Mouse (Mus musculus): Measurements from ENCODE around the gene Eef2. TPM values are rescaled to one million over a fixed set of nuclear protein-coding genes. Genes with fewer than 3 reads are reported as not detected.

The Eef2 gene
- polyA plus RNA-seq, 1 experiment, result 538 TPM

GRCm38 (mm10) chr10:81182336-81183333 lies 6.2 kb downstream of the Eef2 start, which contains the start of gene Dapk3:
TSS of gene Dapk3 (plus strand) at chr10:81183005.
- peak within 1 kb of the TSS; percentile 75 for H3K4me3 ChIP-seq (ENCODE audit: insufficient read depth, low read depth, low read length)
- peak within 1 kb of the TSS; percentile 82 for H3K27ac ChIP-seq (replicated peaks; ENCODE audit: low read depth, low read length)
- no peaks in the 10 kb centered on the region; the same call in 1 of the 2 replicates for H3K4me1 ChIP-seq (ENCODE audit: control insufficient read depth, insufficient read depth, insufficient read length, low read length)

- H3K4me3 ChIP-seq (ENCODE audit: insufficient read depth, low read depth, low read length), result peak within 1 kb of the TSS; percentile 75
- no peaks in the 10 kb centered on the region for H3K4me1 ChIP-seq (ENCODE audit: control insufficient read depth, insufficient read depth, insufficient read length, low read length)
- H3K27ac ChIP-seq (replicated peaks; ENCODE audit: low read depth, low read length), result peak within 1 kb of the TSS; percentile 82
Measured at GRCm38 (mm10) chr10:81183805-81184204, 7.4 kb downstream of the Eef2 start, which contains the start of gene 4930442H23Rik. TSS of gene 4930442H23Rik (minus strand) at chr10:81183849.

GRCm38 (mm10) chr10:81184765-81185164 lies 8.3 kb downstream of the Eef2 start:
- Histone ChIP-seq H3K27ac (replicated peaks; ENCODE audit: low read depth, low read length) (peak overlapping the region; percentile 26; the same call in 1 of the 2 replicates), H3K4me3 (ENCODE audit: insufficient read depth, low read depth, low read length) (no peak overlapping the region), H3K4me1 (ENCODE audit: control insufficient read depth, insufficient read depth, insufficient read length, low read length) (no peaks in the 10 kb centered on the region)

GRCm38 (mm10) chr10:81187161-81187560 lies 10.7 kb downstream of the Eef2 start:
- H3K4me3 ChIP-seq (ENCODE audit: insufficient read depth, low read depth, low read length), result no peak overlapping the region
- no peaks in the 10 kb centered on the region for H3K4me1 ChIP-seq (ENCODE audit: control insufficient read depth, insufficient read depth, insufficient read length, low read length)
- no peak overlapping the region for H3K27ac ChIP-seq (replicated peaks; ENCODE audit: low read depth, low read length)

- Histone ChIP-seq H3K4me1 (ENCODE audit: control insufficient read depth, insufficient read depth, insufficient read length, low read length) (peaks cover 5% of the 10 kb centered on the region), H3K27ac (replicated peaks; ENCODE audit: low read depth, low read length) (no peak overlapping the region), H3K4me3 (ENCODE audit: insufficient read depth, low read depth, low read length) (no peak overlapping the region)
Measured at GRCm38 (mm10) chr10:81189821-81190220, 13.4 kb downstream of the Eef2 start.

- Histone ChIP-seq H3K27ac (replicated peaks; ENCODE audit: low read depth, low read length) (no peak overlapping the region), H3K4me3 (ENCODE audit: insufficient read depth, low read depth, low read length) (no peak overlapping the region), H3K4me1 (ENCODE audit: control insufficient read depth, insufficient read depth, insufficient read length, low read length) (peaks cover 5% of the 10 kb centered on the region)
Measured at GRCm38 (mm10) chr10:81190236-81190911, 13.9 kb downstream of the Eef2 start.

GRCm38 (mm10) chr10:81190912-81191321 lies 14.5 kb downstream of the Eef2 start:
- no peak overlapping the region for H3K27ac ChIP-seq (replicated peaks; ENCODE audit: low read depth, low read length)

GRCm38 (mm10) chr10:81191342-81191982 lies 15.0 kb downstream of the Eef2 start:
- no peak overlapping the region for H3K4me3 ChIP-seq (ENCODE audit: insufficient read depth, low read depth, low read length)
- no peak overlapping the region for H3K27ac ChIP-seq (replicated peaks; ENCODE audit: low read depth, low read length)
- peaks cover 5% of the 10 kb centered on the region for H3K4me1 ChIP-seq (ENCODE audit: control insufficient read depth, insufficient read depth, insufficient read length, low read length)

More at GRCm38 (mm10) chr10:81190912-81191321, 14.5 kb downstream of the Eef2 start:
- Histone ChIP-seq H3K4me1 (ENCODE audit: control insufficient read depth, insufficient read depth, insufficient read length, low read length) (peaks cover 5% of the 10 kb centered on the region), H3K4me3 (ENCODE audit: insufficient read depth, low read depth, low read length) (no peak overlapping the region)

GRCm38 (mm10) chr10:81192270-81192967 lies 16.0 kb downstream of the Eef2 start:
- H3K4me1 ChIP-seq (ENCODE audit: control insufficient read depth, insufficient read depth, insufficient read length, low read length), result peaks cover 5% of the 10 kb centered on the region
- peak overlapping the region; percentile 66 for H3K27ac ChIP-seq (replicated peaks; ENCODE audit: low read depth, low read length)
- peak overlapping the region; percentile 69 for H3K4me3 ChIP-seq (ENCODE audit: insufficient read depth, low read depth, low read length)

- peak overlapping the region; percentile 69 for H3K4me3 ChIP-seq (ENCODE audit: insufficient read depth, low read depth, low read length)
- H3K27ac ChIP-seq (replicated peaks; ENCODE audit: low read depth, low read length), result no peak overlapping the region
- peaks cover 5% of the 10 kb centered on the region for H3K4me1 ChIP-seq (ENCODE audit: control insufficient read depth, insufficient read depth, insufficient read length, low read length)
Measured at GRCm38 (mm10) chr10:81192968-81193501, 16.6 kb downstream of the Eef2 start.

- Histone ChIP-seq H3K4me3 (ENCODE audit: insufficient read depth, low read depth, low read length) (peak overlapping the region; percentile 13; the same call in 1 of the 2 replicates), H3K4me1 (ENCODE audit: control insufficient read depth, insufficient read depth, insufficient read length, low read length) (peaks cover 5% of the 10 kb centered on the region)
Measured at GRCm38 (mm10) chr10:81193991-81194774, 17.8 kb downstream of the Eef2 start.

GRCm38 (mm10) chr10:81195300-81195699 lies 18.9 kb downstream of the Eef2 start:
- H3K4me1 ChIP-seq (ENCODE audit: control insufficient read depth, insufficient read depth, insufficient read length, low read length), result peaks cover 5% of the 10 kb centered on the region
- H3K27ac ChIP-seq (replicated peaks; ENCODE audit: low read depth, low read length), result 0 out of 2 replicates have a peak overlapping the region, but pooled peaks have one; percentile 8
- H3K4me3 ChIP-seq (ENCODE audit: insufficient read depth, low read depth, low read length), result peak overlapping the region; percentile 3; the same call in 1 of the 2 replicates

More at GRCm38 (mm10) chr10:81193991-81194774, 17.8 kb downstream of the Eef2 start:
- peak overlapping the region; percentile 8; the same call in 1 of the 2 replicates for H3K27ac ChIP-seq (replicated peaks; ENCODE audit: low read depth, low read length)

- H3K4me1 ChIP-seq (ENCODE audit: control insufficient read depth, insufficient read depth, insufficient read length, low read length), result peaks cover 5% of the 10 kb centered on the region
- no peak overlapping the region for H3K27ac ChIP-seq (replicated peaks; ENCODE audit: low read depth, low read length)
Measured at GRCm38 (mm10) chr10:81196470-81197065, 20.1 kb downstream of the Eef2 start.

More at GRCm38 (mm10) chr10:81196470-81197065, 20.1 kb downstream of the Eef2 start:
- no peak overlapping the region for H3K4me3 ChIP-seq (ENCODE audit: insufficient read depth, low read depth, low read length)
